Mouse (Mus musculus) embryonic fibroblast, embryonic 13.5 days (primary cell): ENCODE measurements at regions not wholly inside any gene's neighbourhood (a gene's known extent, or its start where the extent isn't known, plus 50 kb on each side); places are given as distances from the start of the nearest gene placed in this dataset.

ENCODE experiments used
- CTCF ChIP-seq: IDR thresholded peaks from 2 replicates; pipeline ENCODE4 v1.5.1; 2011; ENCODE audit warnings: mild to moderate bottlenecking, control low read depth, low read length, moderate library complexity, borderline replicate concordance; ENCODE audit not compliant: insufficient read depth
- POLR2A ChIP-seq: IDR thresholded peaks from 2 replicates; pipeline ENCODE4 v1.6.1; 2011; ENCODE audit warnings: low read depth, mild to moderate bottlenecking, control low read depth, low read length, moderate library complexity

- TF ChIP-seq CTCF, result no peak
- TF ChIP-seq POLR2A, result no peak
Measured at GRCm38 (mm10) chr4:89451741-89452140, 140.9 kb upstream of the Cdkn2b start.
